In genomic region chr14:79535318-79535717, GRCm38 (mm10) we compare ENCODE assay signal across 8 mouse cellular contexts. TPM values are rescaled to one million over a fixed set of nuclear protein-coding genes. Genes with fewer than 3 reads are reported as not detected.
DNase-seq lines count a peak whose midpoint lies in the region; ATAC-seq and TF ChIP-seq lines count a peak whose summit lies in the region.
"Had no signal": no experiment of that assay in that cellular context is flagged by ENCODE, and none has a peak within 500 bp of the region (broad histone marks: within the 10 kb centered on the region; RNA-seq: fewer than 3 reads in every experiment).

No protein-coding gene starts in this region.

- ATAC-seq in granulocyte monocyte progenitor cell, adult 5-6 weeks (replicated peaks; ENCODE audit: poor library complexity, severe bottlenecking), result peak; percentile 60
- peak; percentile 62 for ATAC-seq in monocyte, adult 5-6 weeks (replicated peaks; ENCODE audit: insufficient number of reproducible peaks, low FRiP score, low TSS enrichment, poor library complexity, severe bottlenecking)
- no peak for ATAC-seq in forebrain, postnatal 0 days
- ATAC-seq in midbrain, embryonic 15.5 days (replicated peaks), result no peak

- WGBS in forebrain, postnatal 0 days, result 78% methylated on average over 10 of the region's 10 CpGs
- WGBS in midbrain, embryonic 15.5 days, result 83% methylated on average over 10 of the region's 10 CpGs

- H3K27ac ChIP-seq in forebrain, postnatal 0 days (ENCODE audit: low read depth, low read length), result no peak overlapping the region
- H3K27ac ChIP-seq in midbrain, embryonic 15.5 days, result no peak overlapping the region
- H3K27ac ChIP-seq: neural tube, embryonic 12.5 days had no signal

- no peaks in the 10 kb centered on the region for H3K9me3 ChIP-seq in forebrain, postnatal 0 days (ENCODE audit: low read length)
- no peaks in the 10 kb centered on the region for H3K9me3 ChIP-seq in midbrain, embryonic 15.5 days
- H3K9me3 ChIP-seq: neural tube, embryonic 12.5 days had no signal

- no peak overlapping the region for H3K4me2 ChIP-seq in forebrain, postnatal 0 days (ENCODE audit: low read depth)
- no peak overlapping the region for H3K4me2 ChIP-seq in midbrain, embryonic 15.5 days
- H3K4me2 ChIP-seq: neural tube, embryonic 12.5 days had no signal

- H3K27me3 ChIP-seq in forebrain, postnatal 0 days (ENCODE audit: insufficient read depth, low read length), result no peaks in the 10 kb centered on the region
- no peaks in the 10 kb centered on the region for H3K27me3 ChIP-seq in midbrain, embryonic 15.5 days (replicated peaks)
- H3K27me3 ChIP-seq: neural tube, embryonic 12.5 days had no signal

- no peak overlapping the region for H3K4me3 ChIP-seq in forebrain, postnatal 0 days (ENCODE audit: low read depth, low read length)
- H3K4me3 ChIP-seq in midbrain, embryonic 15.5 days, result no peak overlapping the region
- H3K4me3 ChIP-seq: neural tube, embryonic 12.5 days had no signal

- no peak for TF ChIP-seq CTCF in forebrain, postnatal 0 days (IDR thresholded peaks at IDR 0.05; ENCODE audit: low read depth)

- no peaks in the 10 kb centered on the region for H3K4me1 ChIP-seq in forebrain, postnatal 0 days (ENCODE audit: insufficient read depth)
- no peaks in the 10 kb centered on the region for H3K4me1 ChIP-seq in midbrain, embryonic 15.5 days
- H3K4me1 ChIP-seq: neural tube, embryonic 12.5 days had no signal

- no peak overlapping the region for H3K9ac ChIP-seq in forebrain, postnatal 0 days
- no peak overlapping the region for H3K9ac ChIP-seq in midbrain, embryonic 15.5 days
- H3K9ac ChIP-seq: neural tube, embryonic 12.5 days had no signal

- DNase-seq in T-cell, adult 2 months (ENCODE audit: low spot score), result peak; percentile 71
- peak; percentile 47 to 63 for DNase-seq in kidney, postnatal 25 days
- DNase-seq in forebrain, postnatal 0 days, result no peak
- DNase-seq in gastrocnemius, adult 18-20 months (ENCODE audit: low spot score), result no peak

- no peaks in the 10 kb centered on the region for H3K36me3 ChIP-seq in forebrain, postnatal 0 days (ENCODE audit: insufficient read depth)
- no peaks in the 10 kb centered on the region for H3K36me3 ChIP-seq in midbrain, embryonic 15.5 days (replicated peaks)
- H3K36me3 ChIP-seq: neural tube, embryonic 12.5 days had no signal

RNA-seq across cellular contexts. Expression of gene Sugt1, which starts 52.2 kb away (rescaled TPM):
- total RNA-seq in granulocyte monocyte progenitor cell, adult 5-6 weeks (2014; fragmentation: Nextera tagmentation), result 80.8 and 116 TPM in 2 replicates
- total RNA-seq in granulocyte monocyte progenitor cell, adult 5-6 weeks (2017), result 92.4 and 133 TPM in 2 replicates
- 144 to 198 TPM (median 182 TPM) in 3 replicates for total RNA-seq in monocyte, adult 5-6 weeks (2017)
- total RNA-seq in forebrain, postnatal 0 days (2014; rRNA removed), result 41.5 and 50.9 TPM in 2 replicates
- polyA plus RNA-seq in forebrain, postnatal 0 days (2015; fragmentation: Nextera tagmentation; extraction: Ambion mirVana), result 93.7 and 107 TPM in 2 replicates
- polyA plus RNA-seq in midbrain, embryonic 15.5 days (2015; fragmentation: Nextera tagmentation; extraction: Ambion mirVana), result 100 and 108 TPM in 2 replicates
- total RNA-seq in gastrocnemius, adult 18-20 months (2021), result 100 to 1,000 TPM; 108 to 112 TPM

RNA-seq across cellular contexts. Expression of gene Wbp4, which starts 54.0 kb away (rescaled TPM):
- total RNA-seq in granulocyte monocyte progenitor cell, adult 5-6 weeks (2014; fragmentation: Nextera tagmentation), result 15.3 and 28.1 TPM in 2 replicates
- 70.8 and 75.0 TPM in 2 replicates for total RNA-seq in granulocyte monocyte progenitor cell, adult 5-6 weeks (2017)
- total RNA-seq in monocyte, adult 5-6 weeks (2017), result 59.1 to 69.4 TPM (median 63.9 TPM) in 3 replicates
- total RNA-seq in forebrain, postnatal 0 days (2014; rRNA removed), result 43.1 and 44.8 TPM in 2 replicates
- polyA plus RNA-seq in forebrain, postnatal 0 days (2015; fragmentation: Nextera tagmentation; extraction: Ambion mirVana), result 46.3 and 50.6 TPM in 2 replicates
- polyA plus RNA-seq in midbrain, embryonic 15.5 days (2015; fragmentation: Nextera tagmentation; extraction: Ambion mirVana), result 42.7 and 43.4 TPM in 2 replicates
- 10 to 100 TPM; 20.7 to 23.5 TPM for total RNA-seq in gastrocnemius, adult 18-20 months (2021)

RNA-seq across cellular contexts. Expression of gene Elf1, which starts 54.3 kb away (rescaled TPM):
- 92.6 and 98.6 TPM in 2 replicates for total RNA-seq in granulocyte monocyte progenitor cell, adult 5-6 weeks (2014; fragmentation: Nextera tagmentation)
- total RNA-seq in granulocyte monocyte progenitor cell, adult 5-6 weeks (2017), result 178 and 188 TPM in 2 replicates
- total RNA-seq in monocyte, adult 5-6 weeks (2017), result 153 to 230 TPM (median 169 TPM) in 3 replicates
- 5.1 and 8.9 TPM in 2 replicates for total RNA-seq in forebrain, postnatal 0 days (2014; rRNA removed)
- 1.6 and 2.3 TPM in 2 replicates for polyA plus RNA-seq in forebrain, postnatal 0 days (2015; fragmentation: Nextera tagmentation; extraction: Ambion mirVana)
- polyA plus RNA-seq in midbrain, embryonic 15.5 days (2015; fragmentation: Nextera tagmentation; extraction: Ambion mirVana), result 3.0 and 3.6 TPM in 2 replicates
- 1 to 10 TPM; 3.8 to 6.4 TPM for total RNA-seq in gastrocnemius, adult 18-20 months (2021)

Comparison
In these comparisons a context has a peak if more than half of its experiments do, and no peak if none do; other contexts are left out.
1. DNase-seq: peak in T-cell, adult 2 months (single experiment) and kidney, postnatal 25 days (2 of 2); none in forebrain, postnatal 0 days (single experiment) and gastrocnemius, adult 18-20 months (single experiment).
2. ATAC-seq: peak in granulocyte monocyte progenitor cell, adult 5-6 weeks (single experiment) and monocyte, adult 5-6 weeks (single experiment); none in forebrain, postnatal 0 days (single experiment) and midbrain, embryonic 15.5 days (single experiment).